Mouse (Mus musculus): ENCODE data around the gene Tdgf1. TPM values are rescaled to one million over a fixed set of nuclear protein-coding genes. Genes with fewer than 3 reads are reported as not detected.

Gene Tdgf1
- polyA plus RNA-seq, 1 experiment from 2014 or later: not detected

DNA sequence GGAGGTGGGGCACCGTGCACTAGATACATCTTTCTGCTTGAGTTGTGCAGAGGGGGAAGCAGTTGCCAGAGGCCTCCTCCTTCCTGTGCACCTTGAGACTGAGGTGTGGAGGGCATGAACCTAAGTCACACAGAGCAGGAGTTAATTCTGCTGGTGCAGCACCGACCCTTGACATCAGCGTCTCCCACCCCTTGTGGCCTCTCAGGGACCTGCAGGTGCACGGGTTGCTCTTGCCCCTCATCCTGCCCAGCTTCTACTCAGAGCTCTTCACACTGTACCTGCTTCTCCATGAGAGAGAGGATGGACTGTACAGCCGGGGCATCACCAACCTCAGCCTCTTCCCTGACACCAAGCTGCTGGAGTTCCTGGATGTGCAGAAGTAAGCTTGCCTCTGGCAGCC lies 50.5 kb downstream of the Tdgf1 start:
- no peak for DNase-seq (ENCODE audit: low spot score)
- no peaks in the 10 kb centered on the region for H3K4me1 ChIP-seq (replicated peaks; ENCODE audit: control insufficient read depth, insufficient read depth)
- H3K27me3 ChIP-seq (ENCODE audit: control insufficient read depth, insufficient read depth, low read length): no peaks in the 10 kb centered on the region
- no peak; the same call in 1 of the 2 replicates for TF ChIP-seq CTCF (IDR thresholded peaks at IDR 0.05; ENCODE audit: low read depth)
- no peak for TF ChIP-seq EP300 (optimal IDR thresholded peaks at IDR 0.05)
- H3K27ac ChIP-seq (replicated peaks): no peak overlapping the region
- H3K4me3 ChIP-seq (ENCODE audit: low read depth, low read length): no peak overlapping the region
- 54% methylated on average over 5 of the region's 5 CpGs for WGBS
- H3K9ac ChIP-seq (ENCODE audit: low read length): no peak overlapping the region
- no peak overlapping the region for H3K4me2 ChIP-seq (replicated peaks; ENCODE audit: low read depth)
- no peaks in the 10 kb centered on the region for H3K9me3 ChIP-seq (ENCODE audit: control insufficient read depth, low read length)
- no peak for ATAC-seq (ENCODE audit: low FRiP score, low TSS enrichment)
- 0 out of 2 replicates have a peak, but pooled peaks cover 2% of the 10 kb centered on the region for H3K36me3 ChIP-seq (ENCODE audit: control insufficient read depth, insufficient read depth, low read length)

DNA sequence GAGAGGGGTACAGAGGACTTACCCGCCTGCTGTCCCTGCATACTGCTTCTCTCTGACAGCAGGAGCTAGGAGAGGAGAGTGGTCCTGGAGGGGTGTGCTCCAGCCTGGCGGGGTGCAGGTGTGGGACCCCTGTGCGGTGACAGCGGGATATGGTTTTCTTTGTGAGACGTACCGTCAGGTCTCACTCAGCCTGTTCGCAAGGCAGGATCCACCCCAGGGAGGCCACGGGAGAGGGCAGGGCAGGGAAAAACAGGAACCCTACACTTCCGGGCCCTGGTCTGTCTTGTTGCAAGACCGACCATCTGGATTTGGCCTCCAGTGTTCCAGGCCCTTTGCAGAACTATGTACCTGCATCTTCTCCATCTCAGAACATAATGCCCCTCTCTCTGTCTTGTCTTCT lies 52.5 kb downstream of the Tdgf1 start:
- 69% methylated on average over 10 of the region's 10 CpGs for WGBS
- DNase-seq (ENCODE audit: low spot score) (no peak), ATAC-seq (ENCODE audit: low FRiP score, low TSS enrichment) (no peak)
- TF ChIP-seq CTCF (IDR thresholded peaks at IDR 0.05; ENCODE audit: low read depth): no peak
- TF ChIP-seq EP300 (optimal IDR thresholded peaks at IDR 0.05): no peak
- Histone ChIP-seq H3K36me3 (ENCODE audit: control insufficient read depth, insufficient read depth, low read length) (0 out of 2 replicates have a peak, but pooled peaks cover 2% of the 10 kb centered on the region), H3K4me2 (replicated peaks; ENCODE audit: low read depth) (no peak overlapping the region), H3K4me1 (replicated peaks; ENCODE audit: control insufficient read depth, insufficient read depth) (no peaks in the 10 kb centered on the region), H3K9me3 (ENCODE audit: control insufficient read depth, low read length) (no peaks in the 10 kb centered on the region), H3K4me3 (ENCODE audit: low read depth, low read length) (no peak overlapping the region), H3K27ac (replicated peaks) (no peak overlapping the region), H3K9ac (ENCODE audit: low read length) (no peak overlapping the region), H3K27me3 (ENCODE audit: control insufficient read depth, insufficient read depth, low read length) (no peaks in the 10 kb centered on the region)

- ATAC-seq (ENCODE audit: low FRiP score, low TSS enrichment): no peak
- H3K27ac ChIP-seq (replicated peaks): no peak overlapping the region
- 86% methylated on average over 3 of the region's 3 CpGs for WGBS
- TF ChIP-seq EP300 (optimal IDR thresholded peaks at IDR 0.05) (no peak), CTCF (IDR thresholded peaks at IDR 0.05; ENCODE audit: low read depth) (no peak)
- H3K9me3 ChIP-seq (ENCODE audit: control insufficient read depth, low read length): no peaks in the 10 kb centered on the region
- no peak overlapping the region for H3K4me2 ChIP-seq (replicated peaks; ENCODE audit: low read depth)
- no peak overlapping the region for H3K4me3 ChIP-seq (ENCODE audit: low read depth, low read length)
- no peak for DNase-seq (ENCODE audit: low spot score)
- 0 out of 2 replicates have a peak, but pooled peaks cover 2% of the 10 kb centered on the region for H3K36me3 ChIP-seq (ENCODE audit: control insufficient read depth, insufficient read depth, low read length)
- H3K9ac ChIP-seq (ENCODE audit: low read length): no peak overlapping the region
- H3K27me3 ChIP-seq (ENCODE audit: control insufficient read depth, insufficient read depth, low read length): no peaks in the 10 kb centered on the region
- no peaks in the 10 kb centered on the region for H3K4me1 ChIP-seq (replicated peaks; ENCODE audit: control insufficient read depth, insufficient read depth)
Measured at GRCm38 (mm10) chr9:110892552-110892951, 53.4 kb downstream of the Tdgf1 start.

- no peak for TF ChIP-seq EP300 (optimal IDR thresholded peaks at IDR 0.05)
- WGBS: 76% methylated on average over 12 of the region's 12 CpGs
- no peaks in the 10 kb centered on the region for H3K4me1 ChIP-seq (replicated peaks; ENCODE audit: control insufficient read depth, insufficient read depth)
Measured at GRCm38 (mm10) chr9:110891077-110891828, 54.7 kb downstream of the Tdgf1 start.

DNA sequence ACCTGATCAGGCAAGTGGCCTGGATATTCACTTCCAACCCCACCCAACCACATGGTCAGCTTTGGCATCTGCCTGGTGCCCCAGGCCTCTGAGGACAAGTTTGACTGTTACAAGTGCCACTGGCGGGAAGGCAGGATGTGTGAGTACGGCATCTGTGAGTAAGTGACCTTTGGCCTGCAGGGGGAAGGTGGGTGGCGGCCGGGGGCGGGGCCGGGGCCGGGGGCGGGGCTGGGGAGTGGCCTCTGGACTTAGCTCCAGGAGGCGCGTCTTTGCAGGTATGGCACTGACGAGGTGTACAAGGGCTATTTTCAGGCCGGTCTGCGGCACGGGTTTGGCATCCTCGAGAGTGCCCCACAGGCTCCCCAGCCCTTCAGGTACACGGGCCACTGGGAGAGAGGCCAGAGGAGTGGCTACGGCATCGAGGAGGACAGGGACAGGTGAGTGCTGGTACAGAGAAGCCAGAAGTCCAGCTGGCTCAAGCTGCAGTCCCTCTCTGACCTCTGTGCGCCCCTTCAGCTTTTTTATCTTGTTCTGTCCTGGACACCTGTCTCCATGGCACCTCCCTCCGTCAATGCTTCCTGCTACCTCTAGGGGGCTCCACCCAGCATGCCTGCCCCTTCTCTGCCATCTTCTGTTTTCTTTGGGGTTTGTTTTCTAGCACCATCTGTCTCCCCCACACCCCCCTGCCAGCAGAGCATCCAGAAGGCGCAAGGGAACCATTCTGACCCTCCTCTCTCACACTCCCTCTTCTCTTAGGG lies 55.8 kb downstream of the Tdgf1 start:
- Histone ChIP-seq H3K9me3 (ENCODE audit: control insufficient read depth, low read length) (no peaks in the 10 kb centered on the region), H3K27me3 (ENCODE audit: control insufficient read depth, insufficient read depth, low read length) (no peaks in the 10 kb centered on the region), H3K4me2 (replicated peaks; ENCODE audit: low read depth) (no peak overlapping the region), H3K27ac (replicated peaks) (no peak overlapping the region), H3K4me1 (replicated peaks; ENCODE audit: control insufficient read depth, insufficient read depth) (no peaks in the 10 kb centered on the region), H3K9ac (ENCODE audit: low read length) (no peak overlapping the region), H3K36me3 (ENCODE audit: control insufficient read depth, insufficient read depth, low read length) (0 out of 2 replicates have a peak, but pooled peaks cover 2% of the 10 kb centered on the region), H3K4me3 (ENCODE audit: low read depth, low read length) (no peak overlapping the region)
- TF ChIP-seq CTCF (IDR thresholded peaks at IDR 0.05; ENCODE audit: low read depth): peak; percentile 55
- no peak for TF ChIP-seq EP300 (optimal IDR thresholded peaks at IDR 0.05)
- peak; percentile 86 for DNase-seq (ENCODE audit: low spot score)
- peak; percentile 73 for ATAC-seq (ENCODE audit: low FRiP score, low TSS enrichment)
- 26% methylated on average over 19 of the region's 21 CpGs for WGBS

More at GRCm38 (mm10) chr9:110891077-110891828, 54.7 kb downstream of the Tdgf1 start:
- H3K9ac ChIP-seq (ENCODE audit: low read length): no peak overlapping the region
- no peak overlapping the region for H3K27ac ChIP-seq (replicated peaks)
- H3K36me3 ChIP-seq (ENCODE audit: control insufficient read depth, insufficient read depth, low read length): 0 out of 2 replicates have a peak, but pooled peaks cover 2% of the 10 kb centered on the region
- no peak overlapping the region for H3K4me3 ChIP-seq (ENCODE audit: low read depth, low read length)
- H3K27me3 ChIP-seq (ENCODE audit: control insufficient read depth, insufficient read depth, low read length): no peaks in the 10 kb centered on the region
- no peak for ATAC-seq (ENCODE audit: low FRiP score, low TSS enrichment)
- no peaks in the 10 kb centered on the region for H3K9me3 ChIP-seq (ENCODE audit: control insufficient read depth, low read length)
- no peak for DNase-seq (ENCODE audit: low spot score)
- H3K4me2 ChIP-seq (replicated peaks; ENCODE audit: low read depth): no peak overlapping the region

Small RNA genes lying within 50 kb of the gene (microRNA-seq; reads per million reads assigned to microRNA genes)
- not detected for gene Gm24269

Other genes with a start within 250 kb of the Tdgf1 start
- 0.11 and 0.27 TPM in 2 replicates for gene Myl3, start 204.3 kb downstream of the Tdgf1 start, polyA plus RNA-seq (2015; fragmentation: Nextera tagmentation; extraction: Ambion mirVana)
- 10.5 and 10.6 TPM in 2 replicates for gene Pth1r, start 199.0 kb downstream of the Tdgf1 start, polyA plus RNA-seq (2015; fragmentation: Nextera tagmentation; extraction: Ambion mirVana)
- gene Prss42, start 148.0 kb downstream of the Tdgf1 start, polyA plus RNA-seq (2015; fragmentation: Nextera tagmentation; extraction: Ambion mirVana): not detected in 2 replicates
- gene Prss44, start 132.2 kb downstream of the Tdgf1 start, polyA plus RNA-seq (2015; fragmentation: Nextera tagmentation; extraction: Ambion mirVana): not detected in 2 replicates
- gene Prss43, start 119.5 kb downstream of the Tdgf1 start, polyA plus RNA-seq (2015; fragmentation: Nextera tagmentation; extraction: Ambion mirVana): 0.04 TPM in 1 of 2 replicates, not detected in the other
- not detected in 2 replicates for gene Prss45, start 111.6 kb downstream of the Tdgf1 start, polyA plus RNA-seq (2015; fragmentation: Nextera tagmentation; extraction: Ambion mirVana)
- gene Prss46, start 101.7 kb downstream of the Tdgf1 start, polyA plus RNA-seq (2015; fragmentation: Nextera tagmentation; extraction: Ambion mirVana): not detected in 2 replicates
- 0.10 and 0.18 TPM in 2 replicates for gene Prss50, start 88.2 kb downstream of the Tdgf1 start, polyA plus RNA-seq (2015; fragmentation: Nextera tagmentation; extraction: Ambion mirVana)
- gene Als2cl, start 66.3 kb downstream of the Tdgf1 start, polyA plus RNA-seq (2015; fragmentation: Nextera tagmentation; extraction: Ambion mirVana): 5.5 and 6.1 TPM in 2 replicates
- 1.5 and 1.6 TPM in 2 replicates for gene Tmie, start 66.0 kb downstream of the Tdgf1 start, polyA plus RNA-seq (2015; fragmentation: Nextera tagmentation; extraction: Ambion mirVana)
- gene Fam240a, start 29.3 kb downstream of the Tdgf1 start, polyA plus RNA-seq (2015; fragmentation: Nextera tagmentation; extraction: Ambion mirVana): not detected in 2 replicates
- gene Lrrc2, start 5.4 kb upstream of the Tdgf1 start, polyA plus RNA-seq (2015; fragmentation: Nextera tagmentation; extraction: Ambion mirVana): 0.07 and 0.08 TPM in 2 replicates
- 0.11 TPM in 1 of 2 replicates, not detected in the other for gene Rtp3, start 44.4 kb upstream of the Tdgf1 start, polyA plus RNA-seq (2015; fragmentation: Nextera tagmentation; extraction: Ambion mirVana)
- gene Ltf, start 73.1 kb upstream of the Tdgf1 start, polyA plus RNA-seq (2015; fragmentation: Nextera tagmentation; extraction: Ambion mirVana): 76.3 and 95.6 TPM in 2 replicates
- 1.8 and 2.0 TPM in 2 replicates for gene Ccrl2, start 111.4 kb upstream of the Tdgf1 start, polyA plus RNA-seq (2015; fragmentation: Nextera tagmentation; extraction: Ambion mirVana)
- 33.2 and 34.1 TPM in 2 replicates for gene Lrrfip2, start 171.4 kb upstream of the Tdgf1 start, polyA plus RNA-seq (2015; fragmentation: Nextera tagmentation; extraction: Ambion mirVana)